Mouse (Mus musculus): ENCODE measurements around the gene Aff1. TPM values are rescaled to one million over a fixed set of nuclear protein-coding genes. Genes with fewer than 3 reads are reported as not detected.

Aff1 gene
- polyA plus RNA-seq, 2 experiments, result 7.0 to 17.1 TPM

DNA sequence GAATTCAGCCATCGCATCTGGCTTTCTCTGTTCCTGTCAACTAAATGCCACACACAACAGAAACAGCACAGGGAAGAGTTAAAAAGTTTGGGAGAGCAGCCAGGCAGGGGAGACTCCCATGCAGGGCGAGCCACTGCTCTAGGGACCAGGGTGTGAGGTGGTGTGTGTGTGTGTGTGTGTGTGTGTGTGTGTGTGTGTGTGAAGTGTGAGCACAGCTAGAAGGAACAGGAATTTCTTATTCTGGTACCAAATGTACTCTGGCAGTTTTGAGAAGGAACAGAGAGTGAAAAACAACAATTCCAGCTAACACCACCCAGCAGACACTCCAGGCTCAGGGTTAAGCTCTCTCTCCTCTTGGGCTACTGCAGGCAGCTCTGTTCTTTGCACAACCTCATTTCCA, 96.8 kb downstream of the Aff1 start:
- TF ChIP-seq EP300 (IDR thresholded peaks at IDR 0.05; ENCODE audit: low read depth) (no peak), CTCF (IDR thresholded peaks at IDR 0.05; ENCODE audit: low read depth) (no peak)
- Histone ChIP-seq H3K36me3 (replicated peaks; ENCODE audit: control insufficient read depth, insufficient read depth, low read depth) (peaks cover 82% of the 10 kb centered on the region), H3K4me3 (ENCODE audit: insufficient read depth in 1 of 2, low read depth in 2 of 2, low read length in 2 of 2) (no peak overlapping the region), H3K4me2 (ENCODE audit: low read depth) (no peak overlapping the region), H3K4me1 (replicated peaks; ENCODE audit: control insufficient read depth in 2 of 2, insufficient read depth in 2 of 2, low read length in 1 of 2) (peaks cover 0 to 2% of the 10 kb centered on the region in 2 experiments; a peak in 1 of 4 replicates), H3K9ac (replicated peaks) (no peak overlapping the region), H3K9me3 (ENCODE audit: control insufficient read depth, low read length) (no peaks in the 10 kb centered on the region), H3K27ac (no peak overlapping the region), H3K27me3 (ENCODE audit: control insufficient read depth, insufficient read depth, low read length) (no peaks in the 10 kb centered on the region)
- ATAC-seq (ENCODE audit: insufficient read depth) (no peak), DNase-seq (ENCODE audit: low read depth in 3 of 3, low spot score in 3 of 3) (no peak)
- 55% methylated on average over 2 of the region's 2 CpGs for WGBS (ENCODE audit: insufficient replicate concordance)

DNA sequence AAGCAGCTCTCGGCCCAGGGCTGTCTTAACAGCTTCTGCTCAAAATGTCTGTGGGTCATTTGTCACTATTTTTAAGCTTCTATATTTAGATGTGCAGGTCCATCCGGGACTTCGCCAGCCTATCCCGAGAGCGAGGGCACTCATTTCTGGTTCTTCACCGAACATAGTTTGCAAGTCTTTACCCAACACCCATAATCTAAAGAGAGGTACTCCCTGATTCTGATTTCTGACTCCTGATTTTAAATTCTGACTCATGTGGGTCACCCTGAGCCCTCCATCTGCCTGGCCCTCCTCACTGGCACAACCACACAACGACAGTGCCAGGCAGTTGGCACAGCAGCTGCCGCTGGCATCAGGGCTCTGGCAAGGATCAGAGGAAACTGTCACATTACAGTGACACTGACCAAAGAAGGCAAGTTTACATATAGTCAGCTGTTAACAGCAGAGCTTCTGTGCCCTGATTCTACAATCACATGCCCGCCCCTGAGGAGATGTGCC, 97.5 kb downstream of the Aff1 start:
- Histone ChIP-seq H3K4me1 (replicated peaks; ENCODE audit: control insufficient read depth in 2 of 2, insufficient read depth in 2 of 2, low read length in 1 of 2) (peaks cover 0 to 2% of the 10 kb centered on the region in 2 experiments; a peak in 1 of 4 replicates), H3K36me3 (replicated peaks; ENCODE audit: control insufficient read depth, insufficient read depth, low read depth) (peaks cover 76% of the 10 kb centered on the region), H3K27me3 (ENCODE audit: control insufficient read depth, insufficient read depth, low read length) (no peaks in the 10 kb centered on the region), H3K4me2 (ENCODE audit: low read depth) (no peak overlapping the region), H3K4me3 (ENCODE audit: insufficient read depth in 1 of 2, low read depth in 2 of 2, low read length in 2 of 2) (no peak overlapping the region), H3K9me3 (ENCODE audit: control insufficient read depth, low read length) (no peaks in the 10 kb centered on the region), H3K9ac (replicated peaks) (no peak overlapping the region), H3K27ac (no peak overlapping the region)
- TF ChIP-seq CTCF (IDR thresholded peaks at IDR 0.05; ENCODE audit: low read depth) (no peak), EP300 (IDR thresholded peaks at IDR 0.05; ENCODE audit: low read depth) (no peak)
- DNase-seq (ENCODE audit: low read depth in 3 of 3, low spot score in 3 of 3) (no peak), ATAC-seq (ENCODE audit: insufficient read depth) (no peak)
- WGBS (ENCODE audit: insufficient replicate concordance), result 92% methylated on average over 9 of the region's 9 CpGs

DNA sequence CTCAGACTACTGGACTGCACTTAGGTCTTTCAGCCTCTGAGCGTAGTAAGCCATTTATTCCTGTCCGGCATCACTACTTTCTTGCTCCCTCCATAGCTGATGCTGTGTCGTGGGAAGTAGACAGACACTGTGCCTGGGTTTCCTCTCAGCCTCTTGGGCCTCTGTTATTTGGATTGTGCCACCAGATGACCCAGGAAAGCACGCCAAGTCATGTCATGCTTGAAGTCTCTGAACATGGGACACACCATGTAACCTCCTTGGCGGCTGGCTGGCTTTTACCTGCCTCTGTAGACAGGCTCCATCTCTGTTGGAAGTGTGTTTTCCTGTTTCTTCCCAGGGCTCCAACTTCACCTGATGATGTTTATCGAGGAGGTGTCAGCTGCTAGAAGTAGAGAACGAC, 99.6 kb downstream of the Aff1 start:
- no peaks in the 10 kb centered on the region for H3K9me3 ChIP-seq (ENCODE audit: control insufficient read depth, low read length)
- DNase-seq (ENCODE audit: low read depth in 3 of 3, low spot score in 3 of 3) (no peak), ATAC-seq (ENCODE audit: insufficient read depth) (no peak)
- no peak overlapping the region for H3K4me2 ChIP-seq (ENCODE audit: low read depth)
- no peak overlapping the region for H3K4me3 ChIP-seq (ENCODE audit: insufficient read depth in 1 of 2, low read depth in 2 of 2, low read length in 2 of 2)
- WGBS (ENCODE audit: insufficient replicate concordance), result 85% methylated on average over 7 of the region's 7 CpGs
- H3K9ac ChIP-seq (replicated peaks), result no peak overlapping the region
- H3K27ac ChIP-seq, result no peak overlapping the region
- H3K27me3 ChIP-seq (ENCODE audit: control insufficient read depth, insufficient read depth, low read length), result no peaks in the 10 kb centered on the region
- peaks cover 0 to 2% of the 10 kb centered on the region in 2 experiments; a peak in 1 of 4 replicates for H3K4me1 ChIP-seq (replicated peaks; ENCODE audit: control insufficient read depth in 2 of 2, insufficient read depth in 2 of 2, low read length in 1 of 2)
- TF ChIP-seq CTCF (IDR thresholded peaks at IDR 0.05; ENCODE audit: low read depth) (no peak), EP300 (IDR thresholded peaks at IDR 0.05; ENCODE audit: low read depth) (no peak)
- H3K36me3 ChIP-seq (replicated peaks; ENCODE audit: control insufficient read depth, insufficient read depth, low read depth), result peaks cover 64% of the 10 kb centered on the region

DNA sequence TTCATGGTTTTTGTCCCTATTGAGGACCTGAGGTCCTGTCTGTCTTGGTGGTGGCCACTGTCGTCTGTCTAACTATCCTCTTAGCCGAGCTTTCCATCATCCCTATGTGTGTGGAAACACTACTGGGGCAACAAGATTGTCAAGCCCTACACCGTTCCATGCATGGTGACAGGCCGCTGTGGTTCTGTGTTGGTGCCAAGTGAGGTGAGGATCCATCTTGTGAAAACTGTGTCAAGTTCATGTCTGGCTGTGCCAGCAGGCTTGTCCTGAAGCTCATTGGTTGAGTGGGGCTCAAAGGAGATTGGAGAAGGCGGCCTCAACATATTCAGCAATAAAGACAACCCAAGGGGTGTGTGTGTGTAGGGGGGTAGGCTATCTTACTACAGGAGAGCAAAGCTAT, 102.9 kb downstream of the Aff1 start:
- peaks cover 0 to 5% of the 10 kb centered on the region in 2 experiments; a peak in 1 of 4 replicates for H3K4me1 ChIP-seq (replicated peaks; ENCODE audit: control insufficient read depth in 2 of 2, insufficient read depth in 2 of 2, low read length in 1 of 2)
- H3K4me2 ChIP-seq (ENCODE audit: low read depth), result no peak overlapping the region
- 88% methylated on average over 5 of the region's 5 CpGs for whole genome bisulfite sequencing (ENCODE audit: insufficient replicate concordance)
- TF ChIP-seq EP300 (IDR thresholded peaks at IDR 0.05; ENCODE audit: low read depth) (no peak), CTCF (IDR thresholded peaks at IDR 0.05; ENCODE audit: low read depth) (no peak)
- H3K4me3 ChIP-seq (ENCODE audit: insufficient read depth in 1 of 2, low read depth in 2 of 2, low read length in 2 of 2), result no peak overlapping the region
- no peak overlapping the region for H3K27ac ChIP-seq
- no peaks in the 10 kb centered on the region for H3K27me3 ChIP-seq (ENCODE audit: control insufficient read depth, insufficient read depth, low read length)
- no peak overlapping the region for H3K9ac ChIP-seq (replicated peaks)
- DNase-seq (ENCODE audit: low read depth in 3 of 3, low spot score in 3 of 3) (no peak), ATAC-seq (ENCODE audit: insufficient read depth) (no peak)
- H3K9me3 ChIP-seq (ENCODE audit: control insufficient read depth, low read length), result no peaks in the 10 kb centered on the region
- H3K36me3 ChIP-seq (replicated peaks; ENCODE audit: control insufficient read depth, insufficient read depth, low read depth), result peaks cover 42% of the 10 kb centered on the region

- no peak overlapping the region for H3K9ac ChIP-seq (replicated peaks)
- no peak overlapping the region for H3K27ac ChIP-seq
- peaks cover 44% of the 10 kb centered on the region for H3K36me3 ChIP-seq (replicated peaks; ENCODE audit: control insufficient read depth, insufficient read depth, low read depth)
- WGBS (ENCODE audit: insufficient replicate concordance), result 53% methylated on average over 3 of the region's 3 CpGs
- no peak overlapping the region for H3K4me2 ChIP-seq (ENCODE audit: low read depth)
- TF ChIP-seq EP300 (IDR thresholded peaks at IDR 0.05; ENCODE audit: low read depth) (no peak), CTCF (IDR thresholded peaks at IDR 0.05; ENCODE audit: low read depth) (no peak)
- peaks cover 0 to 5% of the 10 kb centered on the region in 2 experiments; a peak in 2 of 4 replicates for H3K4me1 ChIP-seq (replicated peaks; ENCODE audit: control insufficient read depth in 2 of 2, insufficient read depth in 2 of 2, low read length in 1 of 2)
- H3K4me3 ChIP-seq (ENCODE audit: insufficient read depth in 1 of 2, low read depth in 2 of 2, low read length in 2 of 2), result no peak overlapping the region
- ATAC-seq (ENCODE audit: insufficient read depth) (no peak), DNase-seq (ENCODE audit: low read depth in 3 of 3, low spot score in 3 of 3) (no peak)
- no peaks in the 10 kb centered on the region for H3K27me3 ChIP-seq (ENCODE audit: control insufficient read depth, insufficient read depth, low read length)
- H3K9me3 ChIP-seq (ENCODE audit: control insufficient read depth, low read length), result no peaks in the 10 kb centered on the region
Observed at GRCm38 (mm10) chr5:103796035-103796434, 103.9 kb downstream of the Aff1 start.

All from liver, embryonic 14.5 days (tissue).